Mouse (Mus musculus): ENCODE measurements around the gene Atg16l2.

- TF ChIP-seq CTCF (IDR thresholded peaks at IDR 0.05; ENCODE audit: insufficient read depth, low read depth, low read length) (no peak), POLR2A (IDR thresholded peaks at IDR 0.05; ENCODE audit: insufficient read depth, low read depth, low read length) (no peak)
Observed at GRCm38 (mm10) chr7:101216724-101217123, 85.3 kb downstream of the Atg16l2 start.
